In genomic region chr17:35909186-35909918, GRCm38 (mm10) we compare ENCODE assay signal across 8 mouse cellular contexts. TPM values are rescaled to one million over a fixed set of nuclear protein-coding genes. Genes with fewer than 3 reads are reported as not detected.
DNase-seq lines count a peak whose midpoint lies in the region; ATAC-seq and TF ChIP-seq lines count a peak whose summit lies in the region.

No protein-coding gene starts in this region.

- H3K4me3 ChIP-seq in heart, embryonic 10.5 days, result peak overlapping the region; percentile 88
- H3K4me3 ChIP-seq in C2C12 (ENCODE audit: insufficient read depth, poor library complexity, severe bottlenecking), result peak overlapping the region; percentile 48
- peak overlapping the region; percentile 56 for H3K4me3 ChIP-seq in embryonic fibroblast, embryonic 13.5 days (ENCODE audit: insufficient read depth, low read length)
- peak overlapping the region; percentile 74 for H3K4me3 ChIP-seq in limb, embryonic 12.5 days (replicated peaks)
- peak overlapping the region; percentile 86 for H3K4me3 ChIP-seq in small intestine, adult 2 months (ENCODE audit: low read depth, low read length)

- H3K9ac ChIP-seq in limb, embryonic 12.5 days (replicated peaks), result peak overlapping the region; percentile 81

- no peak for TF ChIP-seq POLR2A in embryonic fibroblast, embryonic 13.5 days (IDR thresholded peaks at IDR 0.05; ENCODE audit: low read depth, low read length)
- TF ChIP-seq POLR2A in small intestine, adult 2 months (IDR thresholded peaks at IDR 0.05; ENCODE audit: low read depth, low read length), result no peak

- DNase-seq in heart, embryonic 10.5 days (ENCODE audit: low spot score), result no peak
- DNase-seq in heart, adult 9 months (ENCODE audit: low spot score in 2 of 2), result no peak
- DNase-seq in layer of hippocampus, adult 9-10 months (ENCODE audit: low spot score), result no peak
- no peak for DNase-seq in natural killer cell, adult 2 months (ENCODE audit: low spot score in 2 of 2)

- peaks cover 18% of the 10 kb centered on the region for H3K4me1 ChIP-seq in heart, embryonic 10.5 days
- H3K4me1 ChIP-seq in embryonic fibroblast, embryonic 13.5 days (ENCODE audit: control insufficient read depth, insufficient read depth, low read length), result peaks cover 7% of the 10 kb centered on the region; the same call in 1 of the 2 replicates
- peaks cover 16% of the 10 kb centered on the region for H3K4me1 ChIP-seq in limb, embryonic 12.5 days (replicated peaks)
- H3K4me1 ChIP-seq in small intestine, adult 2 months (ENCODE audit: control insufficient read depth, insufficient read depth, insufficient read length, low read length), result peaks cover 3% of the 10 kb centered on the region; the same call in 1 of the 2 replicates

- H3K79me2 ChIP-seq in C2C12 (ENCODE audit: control insufficient read depth, insufficient read depth), result peaks cover 51% of the 10 kb centered on the region

- ATAC-seq in limb, embryonic 12.5 days (ENCODE audit: insufficient number of reproducible peaks, insufficient read depth, low FRiP score, low TSS enrichment, low read depth), result peak; percentile 28

- WGBS in heart, embryonic 10.5 days, result 24% methylated on average over 20 of the region's 20 CpGs
- WGBS in limb, embryonic 12.5 days, result 22% methylated on average over 20 of the region's 20 CpGs
- WGBS in small intestine, adult 2 months, result 14% methylated on average over 20 of the region's 20 CpGs

- peak overlapping the region; percentile 91 for H3K4me2 ChIP-seq in limb, embryonic 12.5 days

- H3K27me3 ChIP-seq in heart, embryonic 10.5 days (ENCODE audit: insufficient read depth, poor library complexity, severe bottlenecking), result no peaks in the 10 kb centered on the region
- no peaks in the 10 kb centered on the region for H3K27me3 ChIP-seq in C2C12 (ENCODE audit: control insufficient read depth, insufficient read depth, insufficient read length)
- H3K27me3 ChIP-seq in limb, embryonic 12.5 days, result no peaks in the 10 kb centered on the region
- no peaks in the 10 kb centered on the region for H3K27me3 ChIP-seq in small intestine, adult 2 months (ENCODE audit: control insufficient read depth, insufficient read depth, low read length)

- no peaks in the 10 kb centered on the region for H3K9me3 ChIP-seq in heart, embryonic 10.5 days
- H3K9me3 ChIP-seq in limb, embryonic 12.5 days, result no peaks in the 10 kb centered on the region

- H3K36me3 ChIP-seq in heart, embryonic 10.5 days, result peaks cover 67% of the 10 kb centered on the region
- H3K36me3 ChIP-seq in C2C12 (ENCODE audit: control insufficient read depth, insufficient read depth), result peaks cover 44% of the 10 kb centered on the region
- peaks cover 78% of the 10 kb centered on the region for H3K36me3 ChIP-seq in limb, embryonic 12.5 days
- H3K36me3 ChIP-seq in small intestine, adult 2 months (ENCODE audit: control insufficient read depth, insufficient read depth, low read length), result peaks cover 26% of the 10 kb centered on the region

- no peak for TF ChIP-seq CTCF in C2C12 (IDR thresholded peaks at IDR 0.05; ENCODE audit: control insufficient read depth, insufficient read depth, insufficient read length)
- TF ChIP-seq CTCF in embryonic fibroblast, embryonic 13.5 days (IDR thresholded peaks at IDR 0.05; ENCODE audit: borderline replicate concordance, insufficient read depth, low read length), result no peak
- no peak for TF ChIP-seq CTCF in small intestine, adult 2 months (IDR thresholded peaks at IDR 0.05; ENCODE audit: extremely low read depth, insufficient read length, insufficient replicate concordance, low read depth, low read length)

- H3K79me3 ChIP-seq in C2C12 (ENCODE audit: low read depth), result peaks cover 18% of the 10 kb centered on the region

- peak overlapping the region; percentile 64 for H3ac ChIP-seq in C2C12 (ENCODE audit: control insufficient read depth, insufficient read length, low read depth)

- peak overlapping the region; percentile 93 for H3K27ac ChIP-seq in heart, embryonic 10.5 days
- H3K27ac ChIP-seq in embryonic fibroblast, embryonic 13.5 days (ENCODE audit: insufficient read depth, low read length), result peak overlapping the region; percentile 4; the same call in 1 of the 2 replicates
- peak overlapping the region; percentile 57 for H3K27ac ChIP-seq in limb, embryonic 12.5 days
- H3K27ac ChIP-seq in small intestine, adult 2 months (ENCODE audit: insufficient read depth, low read depth, low read length), result peak overlapping the region; percentile 85

TF ChIP-seq in C2C12, 6 proteins besides CTCF, POLR2A, EP300 and RAD21:
- TF ChIP-seq MAX (IDR thresholded peaks at IDR 0.05) (no peak), FOSL1 (IDR thresholded peaks at IDR 0.05; ENCODE audit: insufficient read depth, low read length, poor library complexity, severe bottlenecking) (no peak), MYOD1 (IDR thresholded peaks at IDR 0.05; ENCODE audit: control insufficient read depth, insufficient read length, low read depth) (no peak), USF1 (IDR thresholded peaks at IDR 0.05; ENCODE audit: low read depth) (no peak), CEBPB (IDR thresholded peaks at IDR 0.05; ENCODE audit: low read depth) (no peak), MYOG (IDR thresholded peaks at IDR 0.05; ENCODE audit: control insufficient read depth, extremely low read depth, insufficient read length) (no peak)

RNA-seq across cellular contexts. Expression of gene Atat1, which starts 0.5 kb away (rescaled TPM):
- 59.4 and 78.6 TPM in 2 replicates for polyA plus RNA-seq in heart, embryonic 10.5 days (2016; fragmentation: Nextera tagmentation; extraction: Ambion mirVana)
- 13.1 TPM for polyA plus RNA-seq in C2C12 (2012; fragmentation: generic; extraction: Trizol)
- 31.8 and 34.7 TPM in 2 replicates for polyA plus RNA-seq in embryonic fibroblast, embryonic 13.5 days (2011; ENCODE audit: insufficient read length, low read depth, missing spikeins)
- polyA plus RNA-seq in limb, embryonic 12.5 days (2016; fragmentation: Nextera tagmentation; extraction: Ambion mirVana), result 139 and 143 TPM in 2 replicates
- polyA plus RNA-seq in small intestine, adult 2 months (2012; rRNA removed), result 24.7 and 56.1 TPM in 2 replicates

RNA-seq across cellular contexts. Expression of gene Mrps18b, which starts 6.8 kb away (rescaled TPM):
- polyA plus RNA-seq in heart, embryonic 10.5 days (2016; fragmentation: Nextera tagmentation; extraction: Ambion mirVana), result 99.5 and 111 TPM in 2 replicates
- 153 TPM for polyA plus RNA-seq in C2C12 (2012; fragmentation: generic; extraction: Trizol)
- polyA plus RNA-seq in embryonic fibroblast, embryonic 13.5 days (2011; ENCODE audit: insufficient read length, low read depth, missing spikeins), result 86.9 and 89.8 TPM in 2 replicates
- 61.2 and 66.8 TPM in 2 replicates for polyA plus RNA-seq in limb, embryonic 12.5 days (2016; fragmentation: Nextera tagmentation; extraction: Ambion mirVana)
- polyA plus RNA-seq in small intestine, adult 2 months (2012; rRNA removed), result 49.0 and 63.4 TPM in 2 replicates

RNA-seq across cellular contexts. Expression of gene Ppp1r10, which starts 6.9 kb away (rescaled TPM):
- polyA plus RNA-seq in heart, embryonic 10.5 days (2016; fragmentation: Nextera tagmentation; extraction: Ambion mirVana), result 37.6 and 45.2 TPM in 2 replicates
- polyA plus RNA-seq in C2C12 (2012; fragmentation: generic; extraction: Trizol), result 33.1 TPM
- 58.6 and 67.3 TPM in 2 replicates for polyA plus RNA-seq in embryonic fibroblast, embryonic 13.5 days (2011; ENCODE audit: insufficient read length, low read depth, missing spikeins)
- 50.4 and 50.7 TPM in 2 replicates for polyA plus RNA-seq in limb, embryonic 12.5 days (2016; fragmentation: Nextera tagmentation; extraction: Ambion mirVana)
- polyA plus RNA-seq in small intestine, adult 2 months (2012; rRNA removed), result 15.1 and 33.3 TPM in 2 replicates

RNA-seq across cellular contexts. Expression of gene 2310061I04Rik, which starts 12.1 kb away (rescaled TPM):
- 23.8 and 26.7 TPM in 2 replicates for polyA plus RNA-seq in heart, embryonic 10.5 days (2016; fragmentation: Nextera tagmentation; extraction: Ambion mirVana)
- 36.0 TPM for polyA plus RNA-seq in C2C12 (2012; fragmentation: generic; extraction: Trizol)
- 29.0 and 37.3 TPM in 2 replicates for polyA plus RNA-seq in embryonic fibroblast, embryonic 13.5 days (2011; ENCODE audit: insufficient read length, low read depth, missing spikeins)
- 18.6 and 24.8 TPM in 2 replicates for polyA plus RNA-seq in limb, embryonic 12.5 days (2016; fragmentation: Nextera tagmentation; extraction: Ambion mirVana)
- 82.8 and 142 TPM in 2 replicates for polyA plus RNA-seq in small intestine, adult 2 months (2012; rRNA removed)

RNA-seq across cellular contexts. Expression of gene Dhx16, which starts 29.7 kb away (rescaled TPM):
- 34.8 and 44.5 TPM in 2 replicates for polyA plus RNA-seq in heart, embryonic 10.5 days (2016; fragmentation: Nextera tagmentation; extraction: Ambion mirVana)
- 42.4 TPM for polyA plus RNA-seq in C2C12 (2012; fragmentation: generic; extraction: Trizol)
- 40.5 and 41.1 TPM in 2 replicates for polyA plus RNA-seq in embryonic fibroblast, embryonic 13.5 days (2011; ENCODE audit: insufficient read length, low read depth, missing spikeins)
- polyA plus RNA-seq in limb, embryonic 12.5 days (2016; fragmentation: Nextera tagmentation; extraction: Ambion mirVana), result 56.9 and 64.3 TPM in 2 replicates
- 47.0 and 64.3 TPM in 2 replicates for polyA plus RNA-seq in small intestine, adult 2 months (2012; rRNA removed)

Comparison
In these comparisons a context has a peak if more than half of its experiments do, and no peak if none do; other contexts are left out.
1. H3K27ac ChIP-seq: peak in every context shown above with its lines; median percentile 93 in heart, embryonic 10.5 days; 85 in small intestine, adult 2 months; 57 in limb, embryonic 12.5 days; 4 in embryonic fibroblast, embryonic 13.5 days.